Comparison of ENCODE assay signal across 9 mouse cellular contexts in the genomic region with DNA sequence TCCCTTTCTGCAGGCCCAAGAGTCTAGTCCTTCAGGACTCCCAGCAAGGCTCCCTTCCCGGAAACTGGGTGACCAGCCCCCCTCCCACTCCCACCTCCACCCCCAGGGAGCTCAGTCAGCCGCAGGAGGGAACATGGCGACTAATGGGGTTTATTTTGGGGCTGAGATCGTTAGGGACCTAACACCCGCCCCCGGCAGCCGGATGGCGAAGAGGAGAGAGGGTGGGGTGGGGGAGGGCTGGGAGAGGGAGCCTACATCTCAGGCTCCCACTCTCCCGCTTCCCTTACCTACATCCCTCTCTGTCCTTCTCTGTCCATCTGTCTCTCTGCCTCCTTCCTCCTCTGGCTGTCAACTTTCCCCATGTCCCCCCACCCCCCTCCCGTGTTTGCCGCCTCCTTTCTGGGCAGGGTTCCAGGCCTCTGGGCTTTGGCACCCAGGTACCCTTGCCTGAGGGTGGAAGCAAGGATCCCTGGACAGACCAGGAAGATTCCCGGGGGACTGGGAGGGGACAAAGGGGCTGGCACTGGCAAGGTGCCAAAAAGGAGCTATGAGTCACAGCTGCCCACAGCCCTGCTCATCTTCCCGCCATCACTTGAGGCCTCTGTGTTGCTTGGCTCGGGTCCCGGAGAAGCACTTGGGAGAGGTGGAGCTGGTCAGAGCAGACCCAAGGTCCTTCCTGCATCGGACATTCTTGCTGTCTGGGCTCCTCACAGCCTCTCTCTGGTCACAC. TPM values are rescaled to one million over a fixed set of nuclear protein-coding genes. Genes with fewer than 3 reads are reported as not detected.
DNase-seq lines count a peak whose midpoint lies in the region; ATAC-seq and TF ChIP-seq lines count a peak whose summit lies in the region.
"Had no signal": no experiment of that assay in that cellular context is flagged by ENCODE, and none has a peak within 500 bp of the region (broad histone marks: within the 10 kb centered on the region; RNA-seq: fewer than 3 reads in every experiment).

No protein-coding gene starts in this region.

- no peak overlapping the region for H3K9ac ChIP-seq in limb, embryonic 14.5 days (ENCODE audit: low read depth, low read length, severe bottlenecking)
- H3K9ac ChIP-seq in forebrain, postnatal 0 days: peak overlapping the region; percentile 73
- H3K9ac ChIP-seq in neural tube, embryonic 15.5 days (replicated peaks): peak overlapping the region; percentile 29

- peak; percentile 18 for DNase-seq in limb, embryonic 14.5 days (ENCODE audit: low spot score)
- no peak for DNase-seq in limb, embryonic 10.5 days (ENCODE audit: low spot score)
- DNase-seq in adrenal gland, postnatal 14 days: peak; percentile 79
- no peak for DNase-seq in forebrain, postnatal 0 days
- DNase-seq in urinary bladder, postnatal 4 days (ENCODE audit: low spot score in 2 of 2): no peak
- no peak for DNase-seq in heart, postnatal 25 days (ENCODE audit: low spot score)
- no peak for DNase-seq in spleen, postnatal 4 days (ENCODE audit: low spot score in 2 of 2)

- TF ChIP-seq POLR2A in limb, embryonic 14.5 days (IDR thresholded peaks at IDR 0.05; ENCODE audit: borderline replicate concordance, extremely low read depth, insufficient read depth, insufficient read length): no peak

- no peak overlapping the region for H3K4me2 ChIP-seq in limb, embryonic 14.5 days (replicated peaks; ENCODE audit: low read depth, low read length, severe bottlenecking)
- peak overlapping the region; percentile 86 for H3K4me2 ChIP-seq in forebrain, postnatal 0 days (ENCODE audit: low read depth)
- peak overlapping the region; percentile 62 for H3K4me2 ChIP-seq in neural tube, embryonic 15.5 days

- intact Hi-C loops in heart, postnatal 25 days (cut with DNase I): no loop called here

- H3K9me3 ChIP-seq in limb, embryonic 14.5 days (ENCODE audit: control insufficient read depth, low read length): no peaks in the 10 kb centered on the region
- H3K9me3 ChIP-seq in limb, embryonic 10.5 days (replicated peaks): no peaks in the 10 kb centered on the region
- no peaks in the 10 kb centered on the region for H3K9me3 ChIP-seq in forebrain, postnatal 0 days (ENCODE audit: low read length)
- no peaks in the 10 kb centered on the region for H3K9me3 ChIP-seq in neural tube, embryonic 15.5 days (replicated peaks)

- ATAC-seq in limb, embryonic 14.5 days (ENCODE audit: low FRiP score, low read depth): no peak
- ATAC-seq in forebrain, postnatal 0 days: no peak
- ATAC-seq in neural tube, embryonic 15.5 days (ENCODE audit: low FRiP score): no peak

- H3K27me3 ChIP-seq in limb, embryonic 14.5 days (ENCODE audit: control insufficient read depth, insufficient read depth, low read length): peaks cover 59% of the 10 kb centered on the region
- peaks cover 94% of the 10 kb centered on the region for H3K27me3 ChIP-seq in limb, embryonic 10.5 days (ENCODE audit: low read depth, poor library complexity, severe bottlenecking)
- no peaks in the 10 kb centered on the region for H3K27me3 ChIP-seq in forebrain, postnatal 0 days (ENCODE audit: insufficient read depth, low read length)
- no peaks in the 10 kb centered on the region for H3K27me3 ChIP-seq in neural tube, embryonic 15.5 days (replicated peaks)

- H3K27ac ChIP-seq in limb, embryonic 14.5 days (replicated peaks; ENCODE audit: low read depth, low read length): no peak overlapping the region
- H3K27ac ChIP-seq in limb, embryonic 10.5 days: no peak overlapping the region
- H3K27ac ChIP-seq in forebrain, postnatal 0 days (ENCODE audit: low read depth, low read length): peak overlapping the region; percentile 93
- H3K27ac ChIP-seq in neural tube, embryonic 15.5 days (replicated peaks): peak overlapping the region; percentile 98

- peaks cover 7% of the 10 kb centered on the region for H3K4me1 ChIP-seq in limb, embryonic 14.5 days (ENCODE audit: control insufficient read depth, insufficient read depth, low read length)
- H3K4me1 ChIP-seq in limb, embryonic 10.5 days: peaks cover 16% of the 10 kb centered on the region
- H3K4me1 ChIP-seq in forebrain, postnatal 0 days (ENCODE audit: insufficient read depth): peaks cover 18% of the 10 kb centered on the region
- H3K4me1 ChIP-seq in neural tube, embryonic 15.5 days: peaks cover 86% of the 10 kb centered on the region

- no peaks in the 10 kb centered on the region for H3K36me3 ChIP-seq in limb, embryonic 14.5 days (ENCODE audit: control insufficient read depth, insufficient read depth, low read length)
- H3K36me3 ChIP-seq in limb, embryonic 10.5 days: no peaks in the 10 kb centered on the region
- H3K36me3 ChIP-seq in forebrain, postnatal 0 days (ENCODE audit: insufficient read depth): peaks cover 37% of the 10 kb centered on the region
- peaks cover 34% of the 10 kb centered on the region for H3K36me3 ChIP-seq in neural tube, embryonic 15.5 days

- TF ChIP-seq CTCF in forebrain, postnatal 0 days (IDR thresholded peaks at IDR 0.05; ENCODE audit: low read depth): no peak

- H3K4me3 ChIP-seq in limb, embryonic 14.5 days (replicated peaks; ENCODE audit: low read length): no peak overlapping the region
- no peak overlapping the region for H3K4me3 ChIP-seq in limb, embryonic 10.5 days
- H3K4me3 ChIP-seq in forebrain, postnatal 0 days (ENCODE audit: low read depth, low read length): no peak overlapping the region; the same call in 1 of the 2 replicates
- H3K4me3 ChIP-seq in neural tube, embryonic 15.5 days (replicated peaks): peak overlapping the region; percentile 12; the same call in 1 of the 2 replicates

- 24% methylated on average over 13 of the region's 16 CpGs for WGBS in limb, embryonic 14.5 days
- 35% methylated on average over 16 of the region's 16 CpGs for WGBS in limb, embryonic 10.5 days
- WGBS in forebrain, postnatal 0 days: 22% methylated on average over 16 of the region's 16 CpGs
- 20% methylated on average over 15 of the region's 16 CpGs for WGBS in neural tube, embryonic 15.5 days

RNA-seq across cellular contexts. Expression of gene Slc22a12, which starts 38.7 kb away (rescaled TPM):
- polyA plus RNA-seq in limb, embryonic 14.5 days (2012; rRNA removed): not detected in 2 replicates
- polyA plus RNA-seq in limb, embryonic 14.5 days (2014; fragmentation: Nextera tagmentation; extraction: Ambion mirVana): not detected in 2 replicates
- polyA plus RNA-seq in limb, embryonic 10.5 days (2016; fragmentation: Nextera tagmentation; extraction: Ambion mirVana): not detected in 2 replicates
- total RNA-seq in adrenal gland, postnatal 14 days (2021): 0.64 TPM in 1 of 2 replicates, not detected in the other
- not detected in 2 replicates for total RNA-seq in forebrain, postnatal 0 days (2014; rRNA removed)
- 0.15 and 0.40 TPM in 2 replicates for polyA plus RNA-seq in forebrain, postnatal 0 days (2015; fragmentation: Nextera tagmentation; extraction: Ambion mirVana)
- 0.14 TPM in 1 of 2 replicates, not detected in the other for polyA plus RNA-seq in neural tube, embryonic 15.5 days (2015; fragmentation: Nextera tagmentation; extraction: Ambion mirVana)
- not detected for total RNA-seq in heart, postnatal 25 days (2021)
- polyA plus RNA-seq: heart, embryonic 16.5 days had no signal

Comparison
In these comparisons a context has a peak if more than half of its experiments do, and no peak if none do; other contexts are left out.
1. DNase-seq: peak in limb, embryonic 14.5 days (single experiment) and adrenal gland, postnatal 14 days (single experiment); none in limb, embryonic 10.5 days (single experiment), forebrain, postnatal 0 days (single experiment), urinary bladder, postnatal 4 days (0 of 2), heart, postnatal 25 days (single experiment) and spleen, postnatal 4 days (0 of 2).
2. H3K27ac ChIP-seq: peak in forebrain, postnatal 0 days (single experiment) and neural tube, embryonic 15.5 days (single experiment); none in limb, embryonic 14.5 days (single experiment) and limb, embryonic 10.5 days (single experiment).